Mouse (Mus musculus): ENCODE data around the gene Spem1.

GRCm38 (mm10) chr11:69818365-69818764 is 3.6 kb downstream of the Spem1 start, which contains the start of gene Spem2:
- TF ChIP-seq POLR2A (IDR thresholded peaks at IDR 0.05; ENCODE audit: insufficient read depth, low read depth, low read length) (no peak), EP300 (IDR thresholded peaks at IDR 0.05; ENCODE audit: insufficient read depth, low read depth, low read length) (no peak), CTCF (IDR thresholded peaks at IDR 0.05) (no peak)
